Mouse (Mus musculus): ENCODE data around the gene Slc16a5.
"Not testable (repeated sequence)": the region's sequence is repeated elsewhere in the genome, so short reads cannot be mapped to it uniquely, and the experiment has no call there.

Slc16a5 gene

GRCm38 (mm10) chr11:115483726-115484125 lies 21.5 kb downstream of the Slc16a5 start:
- peak; percentile 90 to 91 for DNase-seq

- no peak for DNase-seq
These were observed 22.9 kb downstream of the Slc16a5 start for GRCm38 (mm10) chr11:115485155-115485554.

GRCm38 (mm10) chr11:115488551-115489104 lies 26.4 kb downstream of the Slc16a5 start:
- DNase-seq = no peak

- DNase-seq = no peak
These were observed 28.4 kb downstream of the Slc16a5 start for GRCm38 (mm10) chr11:115490441-115491355.

- peak; percentile 85 to 86 for DNase-seq
These were observed 29.2 kb downstream of the Slc16a5 start, which contains the start of gene Nt5c for GRCm38 (mm10) chr11:115491356-115492083. Gene Nt5c (minus strand): TSS chr11:115491862.

- DNase-seq = no peak
These were observed 30.1 kb downstream of the Slc16a5 start for GRCm38 (mm10) chr11:115492387-115492786.

- DNase-seq = not testable (repeated sequence)
These were observed 34.3 kb downstream of the Slc16a5 start for GRCm38 (mm10) chr11:115496559-115496958.

GRCm38 (mm10) chr11:115502636-115503035 lies 40.4 kb downstream of the Slc16a5 start:
- DNase-seq = no peak

GRCm38 (mm10) chr11:115506586-115506985 lies 44.3 kb downstream of the Slc16a5 start:
- DNase-seq = no peak

- DNase-seq = no peak
These were observed 45.8 kb downstream of the Slc16a5 start for GRCm38 (mm10) chr11:115508061-115508460.

GRCm38 (mm10) chr11:115509773-115510506 lies 47.7 kb downstream of the Slc16a5 start:
- no peak for DNase-seq

GRCm38 (mm10) chr11:115510507-115510888 lies 48.2 kb downstream of the Slc16a5 start:
- DNase-seq = no peak

GRCm38 (mm10) chr11:115511121-115511520 lies 48.8 kb downstream of the Slc16a5 start:
- no peak for DNase-seq

- DNase-seq = no peak
These were observed 49.7 kb downstream of the Slc16a5 start for GRCm38 (mm10) chr11:115512004-115512403.

- peak; percentile 65 to 66 for DNase-seq
These were observed 50.3 kb downstream of the Slc16a5 start for GRCm38 (mm10) chr11:115512407-115513183.

GRCm38 (mm10) chr11:115513271-115514237 lies 51.3 kb downstream of the Slc16a5 start:
- DNase-seq = no peak

- peak; percentile 96 to 98 for DNase-seq
These were observed 52.0 kb downstream of the Slc16a5 start, which contains the start of gene Jpt1 for GRCm38 (mm10) chr11:115514238-115514663. Gene Jpt1 (minus strand): TSS chr11:115514387.

GRCm38 (mm10) chr11:115515021-115515420 lies 52.7 kb downstream of the Slc16a5 start:
- no peak for DNase-seq

- no peak for DNase-seq
These were observed 54.7 kb downstream of the Slc16a5 start for GRCm38 (mm10) chr11:115516942-115517341.

GRCm38 (mm10) chr11:115518693-115519092 lies 56.4 kb downstream of the Slc16a5 start:
- no peak for DNase-seq

Data from B cell, adult 2 months (primary cell).